Mouse (Mus musculus) heart, adult 10 weeks (tissue): ENCODE measurements around the gene Zfp418. TPM values are rescaled to one million over a fixed set of nuclear protein-coding genes. Genes with fewer than 3 reads are reported as not detected.

ENCODE experiments used
- polyA plus RNA-seq: library from polyadenylated mRNA; stranded (reverse); fragments of 350-450 nt; fragmentation: Illumina TruSeq; extraction: RNeasy Lipid Tissue Mini Kit (QIAGEN cat#74804); gene quantifications from one replicate; pipeline ENCODE4 v1.2.3, GENCODE M21; 2014; ENCODE audit warnings: low read depth, low replicate concordance

Gene Zfp418
- polyA plus RNA-seq, result 1.1 TPM

DNA sequence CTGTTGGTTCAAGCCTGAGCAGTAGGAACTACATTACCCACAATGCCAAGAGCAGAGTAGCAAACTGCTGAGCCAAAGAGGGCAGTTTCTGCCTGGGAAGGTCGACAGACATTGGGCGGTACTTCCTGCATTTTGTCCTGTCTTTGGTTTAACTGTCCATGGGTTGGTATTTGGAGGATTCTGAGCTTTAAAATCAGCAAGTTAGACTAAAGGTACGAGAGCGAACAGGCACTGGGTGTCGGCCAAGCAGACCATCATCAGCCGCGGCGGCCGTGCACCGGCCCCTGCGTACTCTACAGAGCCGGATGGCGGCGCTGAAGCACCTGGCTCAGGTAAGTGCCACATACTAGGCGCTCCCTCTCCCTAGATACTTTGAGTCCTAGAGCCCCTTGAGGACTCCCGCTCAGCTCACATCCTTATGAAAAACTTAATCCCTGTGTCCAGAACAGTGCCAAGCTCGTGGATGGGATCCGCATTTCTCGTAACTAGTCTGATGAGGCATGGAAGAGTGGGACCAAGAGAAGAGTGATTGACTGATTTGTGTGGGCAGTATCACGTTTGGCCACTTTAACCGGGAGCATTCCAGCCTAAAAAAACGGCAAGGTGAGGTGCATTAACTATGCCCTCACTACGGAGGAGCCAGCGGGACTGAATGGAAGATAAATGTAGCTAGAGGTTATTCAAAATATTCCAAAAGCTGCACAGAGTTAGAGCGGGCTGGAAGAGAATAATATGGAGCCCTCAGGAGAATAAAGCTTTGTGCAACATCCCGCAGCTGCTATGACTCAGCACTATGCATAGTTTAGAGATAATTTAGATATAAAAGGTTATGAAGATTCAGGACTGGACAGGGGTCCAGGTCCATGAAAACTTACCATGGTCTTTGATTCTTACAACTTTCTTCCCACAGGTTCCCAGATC, at the start of gene Zfp418:
Gene Zfp418 (plus strand): TSS at position 104 of the 921 bp plus-strand sequence.

DNA sequence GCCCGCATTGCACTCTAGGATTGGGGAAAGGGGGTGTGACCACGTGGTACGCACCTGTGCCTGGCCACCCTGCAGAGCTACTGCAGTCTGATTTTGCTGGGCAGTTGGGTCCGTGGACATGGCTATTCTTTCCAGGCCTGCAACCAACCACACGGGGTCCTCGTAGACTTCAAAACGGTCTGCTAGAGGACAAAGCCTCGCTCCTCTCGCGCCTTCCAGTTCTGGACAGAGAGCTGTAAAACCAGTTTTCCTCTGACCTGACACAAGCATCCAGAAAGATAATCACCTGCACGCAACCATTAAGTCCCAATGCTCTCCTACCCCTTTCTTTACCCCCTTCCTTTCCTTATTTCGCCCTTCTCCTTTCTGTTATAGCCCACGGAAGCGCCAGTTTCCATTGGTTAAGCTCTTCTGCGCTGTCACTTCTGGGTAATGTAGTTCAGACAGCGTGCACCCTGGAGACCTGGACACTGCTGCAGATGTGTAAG, 34.7 kb upstream of the Zfp418 start, which contains the start of gene Zfp773:
Gene Zfp773 (minus strand): TSS at position 377 of the 488 bp plus-strand sequence.

DNA sequence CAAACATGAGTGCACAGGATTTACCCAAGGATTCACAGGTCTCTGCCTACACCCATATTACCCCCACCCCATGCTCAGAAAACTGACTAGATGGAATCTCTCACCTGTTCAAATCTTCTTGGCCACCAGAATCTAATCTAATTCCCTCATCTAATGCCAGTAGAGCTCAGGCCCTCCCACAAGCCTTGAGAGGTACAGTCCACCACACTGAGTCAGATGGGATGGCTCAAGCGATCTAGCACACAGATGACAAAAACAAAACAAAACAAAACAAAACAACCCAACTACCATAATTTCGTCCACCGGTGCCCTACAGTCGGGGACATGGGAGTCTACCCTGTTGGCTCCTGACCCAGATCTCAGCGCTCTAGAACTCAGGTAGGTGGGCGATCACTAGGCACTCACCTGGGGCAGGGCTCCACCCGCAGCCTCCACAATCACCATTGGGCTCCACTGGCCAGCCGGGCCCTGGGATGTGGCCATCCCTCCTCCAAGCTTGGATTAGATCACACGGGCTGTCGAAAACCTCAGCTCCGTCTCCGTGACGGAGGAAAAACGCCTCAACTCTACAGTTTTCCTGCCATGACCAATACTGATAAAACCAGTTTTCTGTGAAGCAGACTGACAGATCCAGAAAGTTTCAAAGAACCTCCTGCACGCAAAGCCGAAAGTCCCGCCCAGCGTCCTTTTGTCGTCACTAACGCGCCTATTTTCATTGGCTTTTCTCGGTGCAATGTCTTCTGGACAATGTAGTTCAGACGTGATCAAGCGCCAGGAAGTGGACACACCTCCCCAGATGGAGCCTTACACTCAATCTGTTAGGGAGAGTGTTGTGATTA, 38.4 kb downstream of the Zfp418 start, which contains the start of gene Zfp772:
Gene Zfp772 (minus strand): TSS at position 686 of the 839 bp plus-strand sequence.

Other genes with a start within 250 kb of the Zfp418 start
- not detected for gene Aurkc, start 176.0 kb upstream of the Zfp418 start, polyA plus RNA-seq
- 5.6 TPM for gene Zfp954, start 49.8 kb upstream of the Zfp418 start, polyA plus RNA-seq
- 0.37 TPM for gene Zfp773, start 34.6 kb upstream of the Zfp418 start, polyA plus RNA-seq
- 2.0 TPM for gene Zfp772, start 38.7 kb downstream of the Zfp418 start, polyA plus RNA-seq
- gene Vmn2r29, start 76.0 kb downstream of the Zfp418 start, polyA plus RNA-seq, result not detected
- gene Gm45844, start 107.0 kb downstream of the Zfp418 start, polyA plus RNA-seq, result 1.3 TPM
- 52.1 TPM for gene Clcn4, start 129.5 kb downstream of the Zfp418 start, polyA plus RNA-seq
- gene Vmn2r30, start 166.3 kb downstream of the Zfp418 start, polyA plus RNA-seq, result not detected
- gene Gm45783, start 203.2 kb downstream of the Zfp418 start, polyA plus RNA-seq, result not detected
- not detected for gene Vmn2r31, start 228.4 kb downstream of the Zfp418 start, polyA plus RNA-seq